Mouse (Mus musculus): ENCODE results near the gene Adam30. TPM values are rescaled to one million over a fixed set of nuclear protein-coding genes. Genes with fewer than 3 reads are reported as not detected.

The Adam30 gene
- polyA plus RNA-seq, 1 experiment from 2014 or later: not detected

DNA sequence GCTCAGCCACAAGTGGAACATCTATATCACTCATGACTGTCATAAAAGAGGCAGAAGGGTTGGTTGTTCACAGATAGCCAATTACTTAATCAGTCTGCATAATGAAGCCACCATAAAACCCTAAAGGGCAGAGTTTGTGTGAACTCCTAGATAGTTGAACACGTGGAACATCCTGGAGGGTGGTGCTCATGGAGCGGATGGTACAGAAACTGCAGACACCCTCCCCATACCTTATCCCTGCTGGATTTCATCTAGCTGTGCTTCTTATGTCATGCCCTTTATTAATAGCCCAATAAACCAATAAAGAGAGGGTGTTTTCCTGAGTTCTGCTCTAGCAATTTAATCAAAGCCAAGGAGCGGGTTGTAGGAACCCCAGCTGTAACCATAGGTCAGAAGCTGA is 27.3 kb downstream of the Adam30 start:
- no peaks in the 10 kb centered on the region for H3K27me3 ChIP-seq
- no peaks in the 10 kb centered on the region for H3K9me3 ChIP-seq (replicated peaks)
- H3K4me1 ChIP-seq (replicated peaks): no peaks in the 10 kb centered on the region
- no peak overlapping the region for H3K9ac ChIP-seq
- 82% methylated on average over 3 of the region's 3 CpGs for WGBS
- no peak for ATAC-seq (replicated peaks; ENCODE audit: insufficient number of reproducible peaks, insufficient read depth, low FRiP score, low read depth)
- H3K4me3 ChIP-seq: no peak overlapping the region
- no peak overlapping the region for H3K27ac ChIP-seq
- H3K36me3 ChIP-seq: no peaks in the 10 kb centered on the region
- no peak overlapping the region for H3K4me2 ChIP-seq

DNA sequence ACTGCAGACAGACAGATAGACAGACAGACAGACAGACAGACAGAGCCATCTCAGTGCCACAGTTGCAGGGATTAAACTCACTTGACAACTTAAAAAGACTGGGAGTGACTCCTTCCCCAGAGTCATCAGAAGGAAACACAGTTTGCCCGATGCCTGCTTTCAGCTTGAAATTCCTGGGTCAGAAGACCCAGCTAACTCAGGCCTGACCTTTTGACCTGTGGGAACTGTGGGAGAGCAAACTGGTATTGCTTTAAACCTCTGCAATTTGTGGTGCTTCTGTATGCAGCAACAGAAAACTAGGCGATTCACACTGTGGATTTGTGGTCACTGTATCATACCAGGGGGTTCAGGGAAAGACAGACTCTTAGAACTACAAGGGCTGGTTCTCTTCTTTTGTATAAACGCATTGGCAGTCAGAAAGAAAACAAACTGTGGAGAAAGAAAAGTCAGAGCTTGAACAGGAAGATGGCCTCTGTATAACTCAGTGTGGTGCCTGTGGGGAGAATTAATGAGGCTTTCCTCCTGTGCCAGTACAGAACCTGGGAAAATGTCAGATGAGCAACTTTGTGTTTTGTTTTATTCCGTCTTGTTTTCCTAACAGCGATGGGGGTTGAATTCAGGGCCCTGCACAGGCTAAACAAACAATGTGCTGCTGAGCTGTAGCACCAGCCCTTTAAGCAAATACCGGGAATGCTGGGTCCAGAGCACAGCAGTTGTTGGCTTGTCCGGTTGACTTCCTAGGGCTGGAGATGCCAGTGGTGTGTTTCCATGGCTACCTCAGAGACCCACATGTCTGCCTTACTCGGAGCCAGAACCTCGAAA is 37.5 kb downstream of the Adam30 start:
- H3K4me2 ChIP-seq: no peak overlapping the region
- no peaks in the 10 kb centered on the region for H3K9me3 ChIP-seq (replicated peaks)
- H3K27me3 ChIP-seq: no peaks in the 10 kb centered on the region
- no peak overlapping the region for H3K27ac ChIP-seq
- H3K4me1 ChIP-seq (replicated peaks): no peaks in the 10 kb centered on the region
- H3K4me3 ChIP-seq: no peak overlapping the region
- 40% methylated on average over 9 of the region's 9 CpGs for WGBS
- ATAC-seq (replicated peaks; ENCODE audit: insufficient number of reproducible peaks, insufficient read depth, low FRiP score, low read depth): no peak
- H3K36me3 ChIP-seq: no peaks in the 10 kb centered on the region
- no peak overlapping the region for H3K9ac ChIP-seq

DNA sequence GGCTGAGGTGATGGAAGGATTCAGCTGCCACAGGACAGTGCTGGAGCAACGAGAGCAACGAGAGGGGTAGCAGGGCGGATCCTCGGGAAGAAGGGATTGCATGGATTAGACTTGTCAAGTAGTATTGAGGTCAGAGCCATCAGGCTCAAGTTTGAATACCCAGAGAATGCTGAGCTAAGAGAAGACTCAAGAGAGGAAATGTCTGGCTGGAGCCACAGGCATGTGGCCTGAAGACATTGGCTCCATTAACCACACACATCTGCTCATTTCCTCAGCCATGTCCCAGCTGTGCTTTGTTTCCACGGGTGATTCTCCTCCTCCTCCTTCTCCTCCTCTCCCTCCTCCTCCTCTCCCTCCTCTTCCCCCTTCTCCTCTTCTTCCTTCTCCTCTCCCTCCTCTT is 39.3 kb downstream of the Adam30 start:
- no peak for ATAC-seq (replicated peaks; ENCODE audit: insufficient number of reproducible peaks, insufficient read depth, low FRiP score, low read depth)
- Histone ChIP-seq H3K4me1 (replicated peaks) (no peaks in the 10 kb centered on the region), H3K9me3 (replicated peaks) (no peaks in the 10 kb centered on the region), H3K4me2 (no peak overlapping the region), H3K27ac (no peak overlapping the region), H3K36me3 (no peaks in the 10 kb centered on the region), H3K27me3 (no peaks in the 10 kb centered on the region), H3K4me3 (no peak overlapping the region), H3K9ac (no peak overlapping the region)
- 59% methylated on average over 5 of the region's 5 CpGs for WGBS

DNA sequence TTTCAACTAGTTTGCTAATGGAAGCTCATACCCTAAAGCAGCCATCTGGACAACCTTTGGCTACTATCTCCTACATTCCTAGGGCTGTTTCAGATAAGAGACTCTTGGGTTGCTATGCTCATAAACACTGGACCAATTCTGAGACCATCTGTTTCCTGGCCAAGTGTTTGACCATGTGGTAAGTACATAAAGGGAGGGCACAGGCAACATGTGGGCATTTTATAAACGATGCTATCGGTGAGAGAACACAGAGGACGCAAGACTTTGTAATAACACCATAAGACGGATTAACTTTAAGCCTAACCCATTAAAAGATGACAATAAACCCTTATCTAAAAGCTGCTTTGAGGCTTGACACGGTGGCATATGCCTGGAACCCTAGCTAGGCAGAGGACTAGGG is 42.9 kb downstream of the Adam30 start:
- 53% methylated on average over 5 of the region's 5 CpGs for whole genome bisulfite sequencing
- no peak for ATAC-seq (replicated peaks; ENCODE audit: insufficient number of reproducible peaks, insufficient read depth, low FRiP score, low read depth)
- Histone ChIP-seq H3K27ac (no peak overlapping the region), H3K4me2 (no peak overlapping the region), H3K4me1 (replicated peaks) (no peaks in the 10 kb centered on the region), H3K36me3 (no peaks in the 10 kb centered on the region), H3K4me3 (no peak overlapping the region), H3K27me3 (no peaks in the 10 kb centered on the region), H3K9me3 (replicated peaks) (no peaks in the 10 kb centered on the region), H3K9ac (no peak overlapping the region)

DNA sequence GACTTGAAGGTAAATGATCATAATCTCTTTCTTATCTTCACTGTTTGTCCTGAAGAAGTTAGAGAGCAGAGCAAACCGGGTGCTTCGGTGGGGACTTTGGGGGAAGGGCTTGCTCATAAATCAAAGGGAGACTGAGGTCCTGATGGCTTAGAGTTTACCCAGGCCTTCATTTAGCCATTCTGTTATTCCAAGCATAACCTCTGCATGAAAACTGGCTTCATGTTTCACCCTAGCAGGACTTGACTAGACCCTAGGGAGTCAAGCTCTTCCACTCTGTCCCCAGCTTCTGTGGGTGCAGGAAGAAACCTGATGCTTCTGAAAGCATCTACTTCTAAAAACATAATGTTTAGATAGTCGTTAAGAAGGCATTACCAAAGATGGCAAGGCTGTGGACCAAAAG is 46.5 kb downstream of the Adam30 start:
- no peak overlapping the region for H3K27ac ChIP-seq
- no peak overlapping the region for H3K4me2 ChIP-seq
- H3K36me3 ChIP-seq: no peaks in the 10 kb centered on the region
- no peak overlapping the region for H3K9ac ChIP-seq
- WGBS: 29% methylated on average over 3 of the region's 3 CpGs
- H3K27me3 ChIP-seq: no peaks in the 10 kb centered on the region
- H3K4me1 ChIP-seq (replicated peaks): no peaks in the 10 kb centered on the region
- no peaks in the 10 kb centered on the region for H3K9me3 ChIP-seq (replicated peaks)
- H3K4me3 ChIP-seq: no peak overlapping the region
- ATAC-seq (replicated peaks; ENCODE audit: insufficient number of reproducible peaks, insufficient read depth, low FRiP score, low read depth): no peak

DNA sequence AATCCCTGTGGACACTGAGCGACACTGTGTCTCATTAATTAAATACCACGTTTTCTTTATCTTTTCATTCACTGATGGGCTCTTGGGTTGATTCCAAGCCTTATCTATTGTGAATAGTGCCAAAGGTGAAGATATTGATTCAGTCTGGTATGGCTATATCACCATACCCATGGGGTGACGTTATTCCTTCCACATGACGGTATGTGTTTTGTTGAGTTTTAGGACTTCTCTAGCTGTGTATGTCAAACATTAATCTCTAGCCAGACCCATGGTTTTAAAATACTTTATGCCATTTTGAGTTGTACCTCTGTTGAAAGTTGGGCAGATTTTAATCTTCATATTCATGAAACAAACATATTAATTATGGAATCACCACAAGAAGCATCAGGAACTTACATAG is 48.7 kb downstream of the Adam30 start:
- ATAC-seq (replicated peaks; ENCODE audit: insufficient number of reproducible peaks, insufficient read depth, low FRiP score, low read depth): no peak
- WGBS: 73% methylated on average over 4 of the region's 4 CpGs
- Histone ChIP-seq H3K4me2 (no peak overlapping the region), H3K9ac (no peak overlapping the region), H3K27me3 (no peaks in the 10 kb centered on the region), H3K4me1 (replicated peaks) (no peaks in the 10 kb centered on the region), H3K36me3 (no peaks in the 10 kb centered on the region), H3K27ac (no peak overlapping the region), H3K9me3 (replicated peaks) (no peaks in the 10 kb centered on the region), H3K4me3 (no peak overlapping the region)

DNA sequence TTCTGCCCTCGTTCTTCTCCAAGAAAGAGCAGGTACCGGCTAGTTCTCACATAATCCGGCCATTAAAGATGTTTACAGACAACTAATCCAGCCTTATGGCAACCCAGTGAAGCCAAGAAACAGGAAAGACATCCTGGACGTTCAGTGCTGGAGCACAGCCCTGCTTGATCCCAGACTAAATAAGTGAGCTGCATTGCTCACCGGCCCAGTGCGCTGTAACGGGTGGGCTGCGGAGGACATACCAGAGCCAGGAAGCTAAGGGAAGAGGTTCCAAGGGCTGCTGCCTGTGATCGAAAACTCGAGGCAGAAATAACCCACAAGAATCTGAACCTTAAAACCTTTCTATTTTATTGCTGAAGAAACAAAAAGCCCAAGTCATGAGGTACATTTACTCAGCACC is 50.4 kb downstream of the Adam30 start:
- H3K9ac ChIP-seq: no peak overlapping the region
- H3K4me2 ChIP-seq: no peak overlapping the region
- no peaks in the 10 kb centered on the region for H3K36me3 ChIP-seq
- no peak overlapping the region for H3K4me3 ChIP-seq
- no peaks in the 10 kb centered on the region for H3K27me3 ChIP-seq
- no peaks in the 10 kb centered on the region for H3K4me1 ChIP-seq (replicated peaks)
- no peaks in the 10 kb centered on the region for H3K9me3 ChIP-seq (replicated peaks)
- H3K27ac ChIP-seq: no peak overlapping the region
- WGBS: 57% methylated on average over 10 of the region's 10 CpGs
- ATAC-seq (replicated peaks; ENCODE audit: insufficient number of reproducible peaks, insufficient read depth, low FRiP score, low read depth): no peak

DNA sequence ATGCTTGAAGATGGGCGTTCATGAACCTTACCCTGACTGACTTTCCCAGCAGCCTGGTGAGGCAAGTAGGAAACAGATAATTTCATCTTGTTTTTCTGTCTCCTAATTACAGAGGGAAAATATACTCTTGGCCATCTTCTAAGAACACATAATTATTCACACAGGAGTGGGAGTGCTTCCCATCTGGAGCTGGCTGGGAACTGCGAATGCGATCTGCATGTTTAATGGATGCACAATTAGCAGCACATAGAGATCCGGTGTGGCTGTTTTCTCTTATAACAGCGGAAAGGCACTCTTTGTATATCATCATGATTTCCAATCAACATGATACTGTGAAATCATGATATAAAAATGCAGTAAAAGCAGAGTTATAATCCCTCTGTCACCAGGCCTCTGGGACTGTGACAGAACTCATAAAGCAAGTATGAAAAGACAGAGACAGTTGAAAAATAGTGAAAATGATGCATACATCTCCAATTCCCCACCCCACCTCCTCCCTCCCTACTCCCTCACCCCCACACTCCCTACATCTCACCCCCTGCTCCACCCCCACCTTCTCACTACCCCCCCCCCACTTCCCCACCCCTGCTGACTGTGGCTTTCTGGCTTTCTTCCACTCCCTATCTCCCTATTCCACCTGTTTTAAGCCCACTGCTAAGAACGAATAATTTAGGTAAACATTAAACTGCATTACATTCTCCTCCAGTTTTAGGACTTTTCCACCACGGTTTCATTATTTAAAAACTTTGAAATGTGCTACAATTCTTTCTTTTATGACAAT is 51.1 kb downstream of the Adam30 start:
- ATAC-seq (replicated peaks; ENCODE audit: insufficient number of reproducible peaks, insufficient read depth, low FRiP score, low read depth): no peak
- H3K4me2 ChIP-seq: no peak overlapping the region
- no peak overlapping the region for H3K4me3 ChIP-seq
- no peaks in the 10 kb centered on the region for H3K27me3 ChIP-seq
- no peaks in the 10 kb centered on the region for H3K4me1 ChIP-seq (replicated peaks)
- H3K36me3 ChIP-seq: no peaks in the 10 kb centered on the region
- no peak overlapping the region for H3K9ac ChIP-seq
- H3K27ac ChIP-seq: no peak overlapping the region
- no peaks in the 10 kb centered on the region for H3K9me3 ChIP-seq (replicated peaks)
- WGBS: 69% methylated on average over 7 of the region's 7 CpGs

Other genes with a start within 250 kb of the Adam30 start
- gene Notch2, start 147.1 kb upstream of the Adam30 start, polyA plus RNA-seq (2015; fragmentation: Nextera tagmentation; extraction: Ambion mirVana): 11.5 and 15.7 TPM in 2 replicates
- gene Reg4, start 61.5 kb downstream of the Adam30 start, polyA plus RNA-seq (2015; fragmentation: Nextera tagmentation; extraction: Ambion mirVana): not detected in 2 replicates
- 8.7 and 12.6 TPM in 2 replicates for gene Hmgcs2, start 119.8 kb downstream of the Adam30 start, polyA plus RNA-seq (2015; fragmentation: Nextera tagmentation; extraction: Ambion mirVana)
- 59.7 and 123 TPM in 2 replicates for gene Phgdh, start 179.4 kb downstream of the Adam30 start, polyA plus RNA-seq (2015; fragmentation: Nextera tagmentation; extraction: Ambion mirVana)
- 7.7 and 9.9 TPM in 2 replicates for gene Zfp697, start 221.8 kb downstream of the Adam30 start, polyA plus RNA-seq (2015; fragmentation: Nextera tagmentation; extraction: Ambion mirVana)